Mouse (Mus musculus) brain, adult 2 months (tissue): ENCODE measurements around the gene Srrm3.

ENCODE experiments used
- DNase-seq: peaks from one replicate; pipeline ENCODE4 v3.0.0; 2011; ENCODE audit warnings: low read depth, low spot score

The Srrm3 gene

DNA sequence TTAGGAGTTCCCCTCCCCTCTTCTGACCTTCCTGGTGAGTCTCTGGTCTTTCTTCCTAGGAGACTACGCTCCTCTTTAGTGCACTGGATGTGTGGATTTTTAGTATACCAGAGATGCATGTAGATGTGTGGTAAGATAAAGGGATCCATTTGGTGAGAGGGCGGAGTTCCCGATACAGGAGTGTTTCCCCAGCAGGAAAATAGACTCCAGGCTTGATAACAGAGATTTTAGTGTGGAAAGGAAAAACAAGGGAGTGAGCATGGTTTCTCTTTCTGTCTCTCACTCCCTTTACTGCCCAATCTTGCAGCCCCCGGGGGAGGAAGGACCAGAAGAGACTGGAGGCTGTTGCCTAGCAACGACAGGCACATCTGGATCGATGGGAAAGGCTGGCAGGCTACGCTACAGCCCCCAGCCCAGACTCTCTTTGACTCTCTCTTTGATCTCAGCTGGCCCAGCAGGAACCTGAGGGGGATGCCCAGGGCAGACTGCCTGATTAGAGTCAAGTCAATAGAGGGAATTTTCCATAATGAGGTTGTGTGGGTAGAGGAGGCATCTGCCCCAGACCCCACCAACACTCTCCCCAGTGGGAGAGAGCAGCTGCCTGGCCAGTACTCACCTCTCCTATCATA is 15.7 kb downstream of the Srrm3 start:
- peak; percentile 55 for DNase-seq

DNA sequence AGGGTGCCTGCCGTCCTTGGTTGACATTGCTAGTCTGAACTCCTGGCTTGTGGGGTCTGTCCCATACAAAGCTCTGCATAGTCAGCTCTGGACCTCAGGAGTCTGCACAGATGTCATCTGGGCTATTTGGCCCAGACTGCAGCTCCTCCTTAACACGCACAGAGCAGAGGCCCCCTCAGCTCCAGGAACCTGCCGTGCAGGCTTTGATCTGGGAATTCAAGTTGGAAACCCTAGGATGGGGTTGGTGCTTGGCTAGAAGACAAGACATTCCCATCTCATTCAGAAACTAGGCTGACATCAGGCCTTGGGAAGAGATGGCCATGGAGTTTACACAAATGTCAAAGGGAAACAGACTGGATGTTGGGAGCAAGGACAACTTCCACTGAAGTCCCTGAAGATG is 17.8 kb downstream of the Srrm3 start:
- DNase-seq, result no peak

DNA sequence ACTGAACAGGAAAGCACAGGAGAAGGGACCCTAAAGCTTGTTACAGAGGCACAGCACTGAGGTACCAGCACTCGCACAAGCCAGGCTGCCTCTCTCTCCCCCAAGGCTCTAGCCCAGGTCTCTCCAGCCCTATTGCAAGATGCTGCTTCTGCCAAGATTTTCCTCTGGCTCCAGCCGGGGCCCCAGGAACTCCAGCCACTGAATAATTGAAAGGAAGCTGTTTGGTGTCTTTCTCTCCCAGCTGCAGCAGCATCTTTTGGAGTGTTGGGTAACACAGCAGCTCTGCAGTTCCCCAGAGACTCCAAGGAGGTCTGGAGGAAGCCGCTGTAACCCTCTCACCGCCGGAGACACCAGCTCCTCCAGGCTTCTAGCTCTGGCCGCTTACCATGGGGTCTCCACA is 19.5 kb downstream of the Srrm3 start:
- peak; percentile 42 for DNase-seq

DNA sequence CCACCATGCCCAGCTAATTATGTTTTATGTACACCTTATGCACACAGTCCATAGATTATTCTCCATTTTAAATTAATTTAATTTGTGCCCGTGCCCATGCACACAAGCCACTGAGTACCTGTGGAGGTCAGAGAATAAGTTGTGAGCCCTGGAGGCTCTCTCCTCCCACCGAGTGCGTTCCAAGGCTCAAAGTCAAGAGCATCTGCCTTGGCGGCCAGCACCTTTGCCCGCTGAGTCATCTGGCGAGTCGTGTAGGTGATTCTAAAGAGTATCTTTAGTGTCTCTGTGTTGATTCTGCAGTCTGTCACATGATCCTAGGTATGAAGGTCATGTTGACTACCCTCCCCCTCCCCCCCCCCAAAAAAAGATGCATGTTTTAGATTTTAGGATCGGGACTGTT is 22.7 kb downstream of the Srrm3 start:
- no peak for DNase-seq

DNA sequence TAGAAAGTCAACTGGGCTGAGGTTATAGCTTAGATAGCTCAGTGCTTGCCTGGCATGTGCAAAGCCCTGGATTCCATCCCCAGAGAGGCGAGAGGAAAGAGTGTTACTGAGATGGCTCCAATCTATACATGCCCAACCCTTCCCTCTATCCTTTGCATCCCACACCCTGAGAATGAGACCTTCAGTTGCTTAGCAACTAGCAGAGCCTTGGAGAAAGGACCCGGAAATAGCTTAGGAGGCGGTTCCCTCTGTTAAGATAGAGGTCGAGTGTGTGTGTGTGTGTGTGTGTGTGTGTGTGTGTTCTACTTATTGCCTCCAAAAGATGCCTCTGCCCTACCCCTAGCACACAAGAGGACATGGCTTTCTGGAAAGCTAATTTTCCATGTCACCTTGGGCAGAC is 26.0 kb downstream of the Srrm3 start:
- DNase-seq, result peak; percentile 94

DNA sequence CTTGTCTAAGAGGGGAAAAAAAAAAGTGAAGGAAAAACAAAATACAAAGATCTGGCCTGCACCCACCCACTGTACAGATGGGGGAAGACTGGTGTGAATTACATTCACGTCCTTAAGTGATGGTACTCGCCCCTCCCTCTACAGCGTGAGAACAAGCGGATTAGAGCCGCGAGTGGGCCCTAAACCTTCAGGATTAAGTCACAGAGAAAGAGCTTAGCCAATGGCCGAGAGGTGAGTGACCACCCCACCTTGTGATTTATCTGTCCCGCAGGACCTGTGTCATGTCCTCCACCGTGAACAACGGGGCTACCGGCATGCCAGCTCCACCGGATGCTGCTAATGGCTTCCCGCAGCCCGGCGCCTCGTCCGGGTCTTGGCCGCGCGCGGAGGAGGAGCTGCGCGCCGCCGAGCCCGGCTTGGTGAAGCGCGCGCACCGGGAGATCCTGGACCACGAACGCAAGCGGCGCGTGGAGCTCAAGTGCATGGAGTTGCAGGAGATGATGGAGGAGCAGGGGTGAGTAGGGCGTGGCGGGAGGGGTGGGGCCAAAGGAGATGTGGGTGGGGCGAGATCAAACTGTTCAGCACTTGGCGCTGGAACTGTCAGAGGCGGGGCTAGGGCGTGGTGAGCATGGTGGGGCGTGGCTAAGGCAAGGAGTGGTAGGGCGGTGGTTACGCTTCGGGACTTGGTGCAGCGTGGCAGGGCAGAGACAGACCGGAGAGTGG is 28.2 kb downstream of the Srrm3 start:
- peak; percentile 93 for DNase-seq

DNA sequence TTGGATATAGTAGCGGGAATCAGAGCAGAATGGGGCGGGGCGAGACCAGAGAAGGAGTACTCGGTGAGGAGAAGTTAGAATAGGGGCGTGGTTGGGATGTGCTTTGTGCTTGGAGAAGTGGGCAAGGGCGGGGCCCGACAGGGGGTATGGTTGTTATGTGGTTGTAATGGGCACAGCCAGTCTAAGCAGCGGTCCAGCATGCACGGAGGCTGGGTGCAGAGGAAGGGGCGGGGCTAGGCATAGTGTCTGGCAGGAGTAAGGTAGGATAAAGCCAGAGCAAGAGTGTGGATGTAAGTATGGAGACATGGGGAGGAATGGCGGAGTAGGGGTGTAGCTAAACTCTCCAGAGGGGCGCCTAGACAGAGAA is 28.8 kb downstream of the Srrm3 start:
- DNase-seq, result no peak

DNA sequence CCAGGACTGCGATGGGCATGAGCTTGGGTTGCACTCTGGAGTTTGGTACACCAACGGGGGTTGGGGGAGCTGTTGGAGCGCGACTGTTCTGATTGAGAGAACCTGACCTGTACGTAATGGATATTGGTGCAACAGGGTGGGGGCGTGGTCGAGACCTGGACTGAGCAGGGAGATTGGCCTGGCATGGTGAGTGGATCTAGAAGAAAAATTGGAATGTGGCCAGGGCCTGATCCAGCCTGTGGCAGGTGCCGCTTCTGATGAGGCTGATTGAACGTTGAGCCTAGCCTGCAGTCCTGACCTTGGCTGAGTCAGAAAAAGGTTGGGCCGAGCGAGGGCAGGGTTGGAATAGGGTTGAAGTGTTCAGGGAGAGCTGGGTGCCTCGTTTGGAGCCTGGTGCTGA is 29.3 kb downstream of the Srrm3 start:
- DNase-seq, result no peak

DNA sequence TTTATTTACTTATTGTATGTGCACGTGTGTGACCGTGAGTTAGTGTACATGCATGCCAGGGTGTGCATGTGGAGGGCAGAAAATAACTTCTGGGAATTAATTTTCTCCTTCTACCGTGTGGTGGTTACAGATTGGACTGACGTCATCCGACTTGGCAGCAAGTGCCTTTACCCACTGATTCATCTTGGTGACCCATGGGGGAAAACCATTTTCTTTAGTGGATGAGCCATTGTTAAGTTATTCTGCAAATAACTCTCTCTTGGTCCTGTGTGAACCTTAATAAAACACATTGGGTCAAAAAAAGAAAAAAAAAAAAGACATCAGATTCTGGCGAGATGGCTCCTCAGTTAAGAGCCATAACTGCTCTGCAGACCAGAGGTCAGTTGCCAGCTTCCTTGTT is 35.0 kb downstream of the Srrm3 start:
- peak; percentile 75 for DNase-seq

DNA sequence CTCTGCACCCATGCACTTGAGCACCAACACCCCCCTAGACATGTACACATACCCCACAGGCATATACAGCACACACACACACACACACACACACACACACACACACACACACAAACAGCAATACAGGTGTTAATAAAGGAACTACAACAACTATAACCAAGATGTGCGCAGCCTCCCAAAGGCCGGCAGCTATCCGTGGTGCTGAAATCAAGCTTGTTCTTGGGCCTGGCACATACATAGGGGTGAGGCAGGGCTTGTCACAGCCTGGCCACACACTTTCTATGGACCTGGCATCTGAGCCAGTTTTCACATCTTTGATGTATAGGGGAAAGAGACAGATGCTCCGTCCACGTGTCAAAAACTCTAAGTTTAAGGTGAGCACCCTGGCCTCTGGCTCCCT is 36.7 kb downstream of the Srrm3 start:
- no peak for DNase-seq

DNA sequence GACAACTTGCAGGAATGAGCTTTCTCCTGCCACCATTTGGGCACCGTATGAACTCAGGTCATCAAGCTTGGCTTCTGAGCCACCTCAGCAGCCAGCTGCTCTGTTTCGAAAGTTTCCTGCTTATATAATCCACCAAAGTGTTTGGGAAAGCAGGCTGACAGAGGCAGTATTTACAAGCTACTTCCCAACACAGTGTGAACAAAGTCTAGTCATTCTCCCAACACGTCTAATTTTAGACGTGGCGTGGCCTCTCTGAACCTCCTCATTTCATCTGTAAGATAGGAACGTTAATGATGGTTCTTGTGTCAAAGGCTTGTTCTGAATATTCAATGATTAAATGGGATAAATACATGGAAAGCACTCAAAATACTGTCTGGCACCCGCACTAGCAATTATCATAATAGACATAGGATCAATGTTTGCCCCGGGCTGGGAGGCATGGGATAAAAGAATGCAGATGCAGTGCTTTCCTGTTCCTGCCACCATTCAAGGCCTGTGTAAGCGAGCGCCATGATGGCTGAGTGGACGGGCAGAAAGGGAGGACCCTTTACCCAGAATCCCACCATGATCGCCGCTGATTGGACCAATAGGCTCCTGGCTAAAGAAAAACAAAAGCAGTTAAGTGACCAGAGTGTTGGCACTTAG is 39.1 kb downstream of the Srrm3 start:
- DNase-seq, result peak; percentile 79

DNA sequence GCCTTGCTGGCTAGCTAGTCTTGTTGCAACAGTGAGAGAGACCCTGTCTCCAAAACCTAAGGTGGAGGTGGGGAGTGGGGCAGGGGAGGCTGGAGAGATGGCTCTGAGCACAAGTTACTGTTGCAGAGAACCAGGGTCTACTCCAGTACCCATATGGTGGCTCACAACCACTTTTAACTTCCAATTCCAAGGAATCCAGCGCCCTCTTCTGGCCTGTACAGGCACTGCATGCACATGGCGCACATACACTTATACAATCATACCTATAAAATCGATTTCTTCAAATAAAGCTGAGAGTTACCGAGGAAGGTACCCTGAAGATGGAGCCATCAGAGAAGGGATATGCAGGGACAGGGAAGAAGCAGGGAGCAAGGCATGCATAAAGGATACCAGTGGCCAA is 40.8 kb downstream of the Srrm3 start:
- DNase-seq, result no peak

DNA sequence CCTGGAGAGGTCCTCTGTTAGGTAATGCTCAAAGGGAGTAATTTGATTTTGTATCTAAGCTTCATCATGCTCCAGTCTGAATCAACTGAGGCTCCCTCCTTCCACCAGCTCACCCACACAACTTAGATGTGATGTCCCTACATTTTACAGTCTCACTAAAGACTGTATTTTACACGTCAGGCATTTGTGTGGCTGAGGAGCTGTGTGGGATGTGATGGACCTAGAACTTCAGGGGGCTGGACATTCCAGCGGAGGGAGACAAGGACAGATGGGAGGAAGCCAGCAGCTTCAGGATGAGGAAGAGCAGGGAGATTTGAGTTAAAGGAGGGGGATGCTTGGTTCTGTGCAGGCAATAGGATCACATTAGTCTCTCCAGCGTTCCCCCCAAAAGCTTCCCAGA is 41.2 kb downstream of the Srrm3 start:
- peak; percentile 78 for DNase-seq

DNA sequence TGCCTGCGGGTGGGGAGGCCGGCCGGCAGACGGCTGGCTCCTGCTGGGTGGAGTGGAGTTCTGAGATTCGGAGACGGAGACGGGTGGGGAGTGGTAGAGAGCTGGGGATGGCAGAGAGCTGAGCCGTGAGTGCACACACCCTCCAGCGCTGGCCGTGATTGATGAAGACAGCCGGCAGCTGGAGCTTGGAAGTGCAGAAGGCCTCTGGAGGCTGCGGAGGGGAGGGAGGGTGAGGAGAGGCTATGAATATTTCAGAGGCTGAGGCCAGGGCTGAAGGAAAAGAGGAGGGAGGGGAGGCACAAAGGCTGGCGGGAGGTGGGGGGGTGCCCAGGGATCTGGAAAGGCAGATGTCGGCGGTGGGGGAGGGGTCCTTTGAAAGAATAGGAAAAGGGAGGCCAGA is 44.3 kb downstream of the Srrm3 start:
- peak; percentile 83 for DNase-seq

DNA sequence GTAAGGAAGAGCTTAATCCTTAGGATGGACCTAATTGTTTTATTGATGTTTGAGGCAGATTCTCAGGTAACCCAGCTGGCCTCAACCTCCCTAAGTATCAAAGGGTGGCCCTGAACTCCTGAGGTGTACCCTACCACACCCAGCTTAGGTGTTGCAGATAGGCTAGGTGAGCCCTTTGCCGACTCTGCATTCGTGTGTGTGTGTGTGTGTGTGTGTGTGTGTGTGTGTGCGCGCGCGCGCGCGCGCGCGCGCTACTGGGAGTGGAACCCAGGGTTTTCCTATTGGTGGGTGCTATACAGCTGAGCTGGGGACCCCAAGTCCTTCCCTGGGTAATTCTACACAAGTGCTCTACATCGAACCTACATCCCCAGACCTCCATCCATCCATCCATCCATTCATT is 44.8 kb downstream of the Srrm3 start:
- no peak for DNase-seq

DNA sequence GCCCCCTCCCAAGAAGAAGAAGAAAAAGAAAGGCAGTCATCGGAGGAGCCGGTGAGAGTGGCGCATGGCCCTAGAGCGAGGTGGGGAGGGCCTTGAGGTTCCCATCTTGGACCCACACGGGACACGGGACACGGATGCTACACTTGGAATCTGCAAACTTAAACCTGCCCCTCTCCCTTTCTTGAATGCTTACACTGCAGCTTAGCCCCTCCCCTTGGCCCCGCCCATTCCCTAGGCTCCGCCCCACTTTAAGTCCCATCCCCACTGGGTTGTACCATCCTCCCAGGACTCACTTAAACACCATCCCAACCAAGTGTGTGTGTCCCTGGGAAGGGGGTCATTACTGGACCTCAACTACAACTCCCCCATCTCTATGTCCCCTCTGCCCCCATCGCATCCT is 45.7 kb downstream of the Srrm3 start:
- DNase-seq, result no peak

DNA sequence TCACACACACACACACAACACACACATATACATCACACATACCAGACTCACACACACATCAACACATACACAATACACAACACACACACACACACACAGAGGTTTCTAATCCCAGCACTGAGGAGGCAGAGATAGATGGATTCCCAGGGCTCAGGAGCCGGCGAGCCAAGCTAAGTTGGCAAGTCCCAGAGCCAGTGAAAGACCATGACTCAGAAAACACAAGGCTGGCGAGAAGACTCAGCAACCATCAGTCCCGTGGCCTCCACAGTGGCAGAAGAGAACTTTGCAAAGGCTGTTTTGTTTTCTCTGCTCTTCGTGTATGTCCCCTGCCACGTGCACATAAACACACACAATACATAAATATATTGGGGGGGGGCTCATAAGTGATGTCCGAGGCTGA is 47.0 kb downstream of the Srrm3 start:
- DNase-seq, result peak; percentile 62

DNA sequence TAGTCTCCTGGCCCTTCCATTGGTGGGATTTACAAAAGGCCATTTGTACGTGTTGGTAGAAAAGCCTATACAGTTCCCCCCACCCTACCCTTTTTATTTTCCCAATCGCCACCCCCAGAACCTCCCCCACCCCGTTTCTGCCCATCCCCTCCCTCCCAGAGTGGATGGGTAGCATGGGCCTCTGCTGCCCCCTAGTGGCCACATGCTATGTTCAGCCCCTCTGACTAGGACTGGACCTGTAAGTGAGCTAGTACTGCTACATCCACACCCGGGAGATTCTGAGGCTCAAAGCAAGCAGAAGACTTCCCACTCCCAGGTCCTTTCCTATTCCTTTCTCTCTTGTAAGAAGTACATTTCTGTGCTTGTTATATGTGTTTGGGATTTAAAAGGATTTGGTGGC is 48.5 kb downstream of the Srrm3 start:
- peak; percentile 91 for DNase-seq

DNA sequence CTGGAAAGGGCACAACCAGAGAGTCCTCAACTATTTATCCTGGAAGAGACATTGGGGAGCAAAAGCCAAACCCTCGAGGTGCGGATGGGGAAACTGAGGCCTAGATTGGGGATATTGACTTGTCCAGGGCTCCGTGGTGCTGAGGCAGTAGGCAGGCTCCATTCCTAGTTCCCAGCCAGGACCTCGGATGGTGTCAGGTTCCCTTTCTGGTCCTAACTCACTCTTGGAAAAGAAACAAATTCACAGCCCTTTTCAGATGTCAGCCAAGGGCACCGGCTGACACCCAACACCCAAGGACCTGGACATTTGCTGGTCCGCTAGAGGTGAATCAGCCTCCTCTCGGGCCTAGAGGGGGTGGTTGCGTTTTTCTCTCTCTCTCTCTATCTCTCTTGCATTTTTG is 60.0 kb downstream of the Srrm3 start:
- peak; percentile 20 for DNase-seq

DNA sequence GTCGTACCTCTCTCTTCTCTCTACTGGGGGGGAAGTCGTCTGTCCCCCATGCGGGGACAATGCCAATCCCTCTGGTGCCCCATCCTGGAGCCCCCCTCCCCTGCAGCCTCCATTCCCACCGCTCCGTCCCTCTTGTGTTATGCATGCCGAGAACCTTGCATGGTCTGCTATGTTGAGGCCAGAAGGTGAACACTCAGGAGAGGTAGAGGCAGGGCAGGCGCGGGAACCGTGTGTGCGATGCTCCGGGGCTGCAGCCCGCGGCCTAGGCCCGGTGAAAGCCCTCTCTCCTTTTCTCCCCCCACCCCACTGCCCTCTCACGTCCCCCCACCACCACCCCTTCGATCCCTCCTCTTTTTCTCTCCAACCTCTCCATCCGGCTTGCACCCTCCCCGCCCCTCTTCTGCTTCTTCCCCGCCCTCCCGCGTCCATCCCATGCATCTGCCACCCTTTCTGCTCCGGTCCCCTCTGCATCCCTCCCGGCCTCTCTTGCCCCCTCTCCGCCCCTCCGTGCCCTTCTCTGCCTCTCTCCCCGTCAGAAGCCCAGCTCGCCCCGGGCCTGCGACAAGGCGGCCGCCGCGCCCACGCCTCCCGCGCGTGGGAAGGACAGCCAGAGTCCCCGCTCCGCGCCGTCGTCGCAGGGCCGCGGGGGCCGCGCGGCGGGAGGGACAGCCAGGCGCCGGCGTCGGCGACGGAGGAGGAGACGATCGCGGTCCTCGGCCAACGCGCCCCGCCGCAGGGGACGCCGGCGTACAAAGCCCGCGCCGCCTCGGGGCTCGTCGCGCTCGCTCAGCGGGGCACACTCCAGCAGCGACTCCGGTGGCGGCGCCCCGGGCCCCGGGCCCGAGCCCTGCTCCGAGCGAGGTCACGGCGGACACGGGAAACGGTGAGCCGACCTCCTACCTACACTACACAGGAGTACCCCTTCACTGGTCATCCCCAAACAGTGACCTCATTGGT is 61.2 kb downstream of the Srrm3 start:
- peak; percentile 49 for DNase-seq

DNA sequence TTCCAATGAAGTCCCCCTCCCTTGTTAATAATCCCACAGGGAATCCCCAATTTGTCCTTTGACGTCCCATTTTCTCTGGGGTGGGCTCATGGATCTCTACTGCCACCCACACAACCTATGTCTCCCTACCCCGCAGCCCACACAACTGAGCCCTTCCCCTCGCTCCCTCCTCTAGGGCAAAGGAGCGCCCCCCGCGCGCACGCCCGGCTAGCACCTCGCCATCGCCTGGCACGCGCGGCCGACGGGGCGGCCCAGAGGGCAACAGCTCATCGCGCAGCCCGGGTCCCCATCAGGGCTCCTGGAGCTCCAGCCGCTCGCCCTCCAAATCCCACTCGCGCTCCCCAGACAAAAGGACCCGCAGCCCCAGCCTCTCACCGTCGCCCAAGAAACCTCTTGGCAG is 62.0 kb downstream of the Srrm3 start:
- DNase-seq, result no peak
